In genomic region chr7:112208323-112209167, GRCm38 (mm10) we compare ENCODE assay signal across 12 mouse cellular contexts. TPM values are rescaled to one million over a fixed set of nuclear protein-coding genes. Genes with fewer than 3 reads are reported as not detected.
DNase-seq lines count a peak whose midpoint lies in the region; ATAC-seq and TF ChIP-seq lines count a peak whose summit lies in the region.
"Had no signal": no experiment of that assay in that cellular context is flagged by ENCODE, and none has a peak within 500 bp of the region (broad histone marks: within the 10 kb centered on the region; RNA-seq: fewer than 3 reads in every experiment).

No protein-coding gene starts in this region.

- peak; percentile 61 for TF ChIP-seq EP300 in lung, postnatal 0 days (IDR thresholded peaks at IDR 0.05)
- TF ChIP-seq EP300 in liver, postnatal 0 days (IDR thresholded peaks at IDR 0.05; ENCODE audit: low read depth): no peak; the same call in 1 of the 2 replicates

- no peaks in the 10 kb centered on the region for H3K9me3 ChIP-seq in lung, postnatal 0 days (ENCODE audit: low read length)
- no peaks in the 10 kb centered on the region for H3K9me3 ChIP-seq in liver, postnatal 0 days (ENCODE audit: low read length)
- H3K9me3 ChIP-seq: forebrain, embryonic 13.5 days; midbrain, embryonic 15.5 days had no signal

- peak; percentile 33 to 38 for DNase-seq in cerebellum, postnatal 25 days
- DNase-seq in lung, postnatal 0 days (ENCODE audit: low spot score): no peak
- DNase-seq in lung, adult 18-20 months: no peak
- DNase-seq in liver, postnatal 0 days: peak; percentile 22
- no peak for DNase-seq in adrenal gland, postnatal 25 days
- no peak for DNase-seq in ovary, adult 18-20 months (ENCODE audit: low spot score)
- no peak for DNase-seq in testis, postnatal 14 days (ENCODE audit: low spot score)
- DNase-seq: right cerebral cortex, adult 18-20 months had no signal

- no peak for TF ChIP-seq CTCF in lung, postnatal 0 days (IDR thresholded peaks at IDR 0.05)
- no peak for TF ChIP-seq CTCF in liver, postnatal 0 days (IDR thresholded peaks at IDR 0.05; ENCODE audit: low read depth)

- peak overlapping the region; percentile 55 for H3K27ac ChIP-seq in lung, postnatal 0 days (ENCODE audit: low read length)
- no peak overlapping the region; the same call in 1 of the 2 replicates for H3K27ac ChIP-seq in liver, postnatal 0 days (ENCODE audit: low read depth)
- H3K27ac ChIP-seq: forebrain, embryonic 13.5 days; limb, embryonic 12.5 days; midbrain, embryonic 15.5 days had no signal

- no peaks in the 10 kb centered on the region for H3K36me3 ChIP-seq in lung, postnatal 0 days (ENCODE audit: insufficient read depth, low read length)
- no peaks in the 10 kb centered on the region for H3K36me3 ChIP-seq in liver, postnatal 0 days (replicated peaks; ENCODE audit: insufficient read depth, low read length)
- H3K36me3 ChIP-seq: limb, embryonic 12.5 days; midbrain, embryonic 15.5 days had no signal

- H3K9ac ChIP-seq in lung, postnatal 0 days (replicated peaks; ENCODE audit: low read depth): no peak overlapping the region
- H3K9ac ChIP-seq in liver, postnatal 0 days (replicated peaks): no peak overlapping the region
- H3K9ac ChIP-seq: forebrain, embryonic 13.5 days; limb, embryonic 12.5 days; midbrain, embryonic 15.5 days had no signal

- no peak overlapping the region for H3K4me2 ChIP-seq in lung, postnatal 0 days (replicated peaks; ENCODE audit: low read depth, low read length)
- no peak overlapping the region for H3K4me2 ChIP-seq in liver, postnatal 0 days (ENCODE audit: low read depth, low read length)
- H3K4me2 ChIP-seq: forebrain, embryonic 13.5 days; limb, embryonic 12.5 days; midbrain, embryonic 15.5 days had no signal

- 41% methylated on average over 10 of the region's 10 CpGs for WGBS in lung, postnatal 0 days
- WGBS in liver, postnatal 0 days (ENCODE audit: insufficient replicate concordance): 47% methylated on average over 10 of the region's 10 CpGs

- ATAC-seq in cerebellum, adult (ENCODE audit: insufficient number of reproducible peaks, low FRiP score, low TSS enrichment): no peak
- peak; percentile 3; the same call in 1 of the 2 replicates for ATAC-seq in lung, postnatal 0 days
- ATAC-seq in liver, postnatal 0 days: peak; percentile 24
- ATAC-seq: forebrain, embryonic 13.5 days; midbrain, embryonic 15.5 days had no signal

- H3K4me3 ChIP-seq in lung, postnatal 0 days (ENCODE audit: low read depth, low read length): no peak overlapping the region
- H3K4me3 ChIP-seq in liver, postnatal 0 days (ENCODE audit: low read depth, low read length): no peak overlapping the region
- H3K4me3 ChIP-seq: forebrain, embryonic 13.5 days; limb, embryonic 12.5 days; midbrain, embryonic 15.5 days had no signal

- H3K27me3 ChIP-seq in lung, postnatal 0 days (replicated peaks; ENCODE audit: insufficient read depth, low read length): no peaks in the 10 kb centered on the region
- no peaks in the 10 kb centered on the region for H3K27me3 ChIP-seq in liver, postnatal 0 days (ENCODE audit: insufficient read depth, low read length)
- H3K27me3 ChIP-seq: forebrain, embryonic 13.5 days; limb, embryonic 12.5 days; midbrain, embryonic 15.5 days had no signal

- H3K4me1 ChIP-seq in lung, postnatal 0 days (ENCODE audit: insufficient read depth, low read depth, low read length): no peaks in the 10 kb centered on the region
- peaks cover 15% of the 10 kb centered on the region for H3K4me1 ChIP-seq in liver, postnatal 0 days (ENCODE audit: insufficient read depth)

RNA-seq across cellular contexts. Expression of gene Mical2, which starts 17.1 kb away (rescaled TPM):
- 19.7 and 21.5 TPM in 2 replicates for polyA plus RNA-seq in lung, postnatal 0 days (2015; fragmentation: Nextera tagmentation; extraction: Ambion mirVana)
- 2.1 and 2.7 TPM in 2 replicates for polyA plus RNA-seq in liver, postnatal 0 days (2015; fragmentation: Nextera tagmentation; extraction: Ambion mirVana)
- total RNA-seq in adrenal gland, postnatal 25 days (2021): 12.3 and 13.9 TPM in 2 replicates

RNA-seq across cellular contexts. Expression of gene Dkk3, which starts 49.7 kb away (rescaled TPM):
- 82.5 and 88.3 TPM in 2 replicates for polyA plus RNA-seq in lung, postnatal 0 days (2015; fragmentation: Nextera tagmentation; extraction: Ambion mirVana)
- 1.2 and 1.7 TPM in 2 replicates for polyA plus RNA-seq in liver, postnatal 0 days (2015; fragmentation: Nextera tagmentation; extraction: Ambion mirVana)
- 11.5 and 12.6 TPM in 2 replicates for total RNA-seq in adrenal gland, postnatal 25 days (2021)

Comparison
In these comparisons a context has a peak if more than half of its experiments do, and no peak if none do; other contexts are left out.
1. DNase-seq: peak in cerebellum, postnatal 25 days (2 of 2) and liver, postnatal 0 days (single experiment); none in lung, postnatal 0 days (single experiment), lung, adult 18-20 months (0 of 2), adrenal gland, postnatal 25 days (single experiment), ovary, adult 18-20 months (single experiment) and testis, postnatal 14 days (single experiment).
2. RNA of gene Dkk3, which starts 49.7 kb away (polyA plus RNA-seq): 82.5 to 88.3 TPM in lung, postnatal 0 days; 1.2 to 1.7 TPM in liver, postnatal 0 days; every median in the first group is over 10 times any median in the second.